Mouse (Mus musculus): ENCODE data around the gene Gm48551.

Gene Gm48551

DNA sequence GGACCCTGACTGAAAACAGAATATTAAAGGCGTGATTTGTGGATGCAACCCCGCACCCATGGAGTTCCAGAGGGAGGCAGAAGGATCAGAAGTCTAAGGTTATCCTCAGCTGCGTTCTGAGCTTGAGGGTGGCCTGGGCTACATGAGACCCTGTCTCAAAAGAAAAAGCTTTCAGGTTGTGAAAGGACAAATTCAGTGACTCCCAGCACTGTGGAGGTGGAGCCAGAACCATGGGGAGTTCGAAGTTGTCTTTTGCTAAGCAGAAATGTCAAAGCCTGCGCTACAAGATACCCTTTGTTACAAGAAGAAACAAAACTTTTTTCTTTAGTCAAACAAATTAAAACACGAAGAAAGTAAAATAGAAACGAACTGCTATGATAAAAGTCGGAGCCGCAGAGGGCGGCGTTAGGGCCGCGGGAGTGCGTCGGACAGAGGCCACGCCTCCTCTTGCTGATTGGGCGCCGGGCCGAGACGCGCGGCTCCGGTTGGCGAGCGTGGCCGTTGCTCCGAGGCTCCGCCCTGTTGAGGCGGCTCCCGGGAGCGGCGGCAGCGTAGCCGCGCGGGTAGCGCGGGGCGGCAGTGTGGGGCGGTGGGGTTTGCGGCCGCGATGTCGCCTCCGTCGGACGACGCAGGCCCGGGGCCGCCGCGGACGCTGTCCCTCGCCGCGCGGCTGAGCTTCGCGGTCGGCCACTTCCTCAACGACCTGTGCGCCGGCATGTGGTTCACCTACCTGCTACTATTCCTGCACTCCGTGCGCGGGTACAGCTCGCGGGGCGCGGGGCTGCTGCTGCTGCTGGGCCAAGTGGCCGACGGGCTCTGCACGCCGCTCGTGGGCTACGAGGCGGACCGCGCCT is 27.0 kb upstream of the Gm48551 start, which contains the start of gene Mfsd12:
Gene Mfsd12 (plus strand): TSS at position 501 of the 854 bp plus-strand sequence.
- peak; percentile 92 for DNase-seq (ENCODE audit: low spot score)

DNA sequence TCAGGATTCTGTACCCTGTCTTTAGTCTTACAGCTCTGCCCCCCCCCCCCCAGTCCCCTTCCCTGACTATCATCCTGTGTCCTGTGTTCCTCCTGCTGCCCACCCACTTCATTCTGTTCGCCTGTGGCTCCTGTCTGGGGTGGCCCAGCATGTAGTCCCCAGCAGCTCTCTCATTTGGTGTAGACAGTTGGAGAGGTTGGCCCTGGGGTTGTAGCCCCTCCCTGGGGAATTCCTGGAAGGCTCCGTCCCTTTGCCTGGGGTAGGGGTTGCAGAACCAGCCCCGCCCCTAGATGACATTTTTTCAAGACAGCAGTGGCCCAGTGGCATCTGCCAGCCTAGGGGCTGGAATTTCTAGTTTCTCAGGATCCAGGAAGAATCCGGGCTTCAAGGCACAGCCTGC is 26.1 kb upstream of the Gm48551 start:
- DNase-seq (ENCODE audit: low spot score): no peak

- DNase-seq (ENCODE audit: low spot score): no peak
These were observed 25.4 kb upstream of the Gm48551 start for GRCm38 (mm10) chr10:81358841-81359240.

- no peak for DNase-seq (ENCODE audit: low spot score)
These were observed 23.5 kb upstream of the Gm48551 start for GRCm38 (mm10) chr10:81360721-81361120.

DNA sequence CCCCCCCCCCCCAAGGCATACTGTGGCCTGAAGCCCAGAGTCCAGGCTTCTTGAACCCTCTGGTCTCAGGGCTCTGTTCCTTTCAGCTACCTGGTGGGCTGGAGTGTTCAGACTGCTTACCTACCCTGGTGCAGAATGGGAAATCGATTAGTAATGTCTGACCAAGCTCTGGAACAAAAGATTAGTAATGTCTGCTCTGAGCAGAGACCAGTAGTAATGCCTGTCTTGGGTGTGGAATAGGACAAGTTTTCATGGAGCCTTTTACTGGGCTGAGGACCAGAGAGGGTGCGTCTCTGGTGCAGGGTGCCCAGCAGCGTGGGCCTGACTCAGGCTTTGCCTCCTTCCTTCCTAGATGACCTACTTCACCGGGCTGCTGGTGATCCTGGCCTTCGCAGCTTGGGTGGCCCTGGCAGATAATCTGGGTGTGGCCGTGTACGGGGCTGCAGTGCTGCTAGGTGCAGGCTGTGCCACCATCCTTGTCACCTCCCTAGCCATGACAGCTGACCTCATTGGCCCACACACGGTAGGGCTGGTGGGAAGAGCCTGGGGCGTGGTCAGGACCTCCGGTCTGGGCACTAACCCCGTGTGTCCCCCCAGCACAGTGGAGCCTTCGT is 21.8 kb upstream of the Gm48551 start:
- no peak for DNase-seq (ENCODE audit: low spot score)

DNA sequence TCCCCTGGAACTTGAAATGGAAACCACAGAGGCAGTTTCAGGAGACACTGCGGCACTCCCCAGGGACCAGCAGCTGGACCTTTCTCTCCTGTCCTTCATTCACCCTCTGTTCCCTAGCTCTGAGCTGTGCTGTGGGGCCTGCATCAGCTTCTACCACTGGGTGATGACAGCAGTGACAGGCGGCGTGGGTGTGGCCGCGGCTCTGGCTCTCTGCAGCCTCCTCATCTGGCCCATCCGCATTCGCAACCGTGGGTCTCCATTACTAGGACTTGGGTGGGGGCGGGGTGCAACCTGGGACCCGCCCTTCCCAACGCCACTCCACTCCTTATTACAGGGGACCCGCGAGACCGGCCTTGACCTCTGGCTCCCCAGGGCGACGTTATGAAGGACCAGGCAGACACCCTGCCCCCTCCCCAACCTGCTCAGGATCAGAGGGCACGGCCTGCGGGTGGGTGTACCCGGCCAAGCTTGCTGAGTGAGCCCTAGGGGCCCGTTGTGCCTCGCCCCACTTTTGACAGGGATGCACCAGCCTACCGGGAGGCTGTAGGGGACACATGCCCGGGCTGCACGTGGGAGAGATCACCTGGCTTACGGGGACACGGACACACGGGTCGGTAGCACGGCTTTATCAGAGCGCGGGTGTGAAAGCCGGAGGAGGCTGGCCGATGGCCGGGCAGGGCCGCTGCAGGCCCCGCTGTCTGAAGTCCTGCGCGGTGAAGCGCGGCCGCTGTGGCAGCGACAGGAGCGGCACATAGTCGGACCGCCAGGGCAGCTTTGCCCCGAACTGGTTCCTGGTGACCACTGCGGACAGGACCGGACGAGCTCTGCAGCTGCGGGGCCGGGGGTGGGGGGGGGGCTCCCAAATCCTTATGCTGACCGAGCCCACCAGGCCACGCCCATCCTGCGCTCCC is 20.6 kb upstream of the Gm48551 start:
- DNase-seq (ENCODE audit: low spot score): no peak

DNA sequence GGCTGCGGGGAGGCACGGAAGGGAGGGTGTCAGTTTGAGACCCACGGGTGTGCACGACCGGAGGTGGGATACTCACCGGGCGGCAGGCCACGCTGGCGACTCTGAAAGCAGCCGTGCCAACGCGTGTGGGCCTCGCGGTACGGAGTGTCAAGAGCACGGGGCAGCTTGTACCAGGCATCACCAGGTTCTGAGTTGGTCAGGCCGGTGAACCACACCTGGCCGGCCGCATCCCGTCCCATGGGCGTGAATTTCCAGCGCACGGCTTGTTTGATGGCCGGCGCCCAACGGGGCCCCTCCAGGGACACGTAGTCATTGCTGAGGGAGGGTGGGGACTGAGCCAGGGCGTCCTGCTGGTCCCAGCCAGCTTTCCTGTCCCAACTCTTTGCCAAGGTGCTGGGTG is 19.6 kb upstream of the Gm48551 start:
- no peak for DNase-seq (ENCODE audit: low spot score)

DNA sequence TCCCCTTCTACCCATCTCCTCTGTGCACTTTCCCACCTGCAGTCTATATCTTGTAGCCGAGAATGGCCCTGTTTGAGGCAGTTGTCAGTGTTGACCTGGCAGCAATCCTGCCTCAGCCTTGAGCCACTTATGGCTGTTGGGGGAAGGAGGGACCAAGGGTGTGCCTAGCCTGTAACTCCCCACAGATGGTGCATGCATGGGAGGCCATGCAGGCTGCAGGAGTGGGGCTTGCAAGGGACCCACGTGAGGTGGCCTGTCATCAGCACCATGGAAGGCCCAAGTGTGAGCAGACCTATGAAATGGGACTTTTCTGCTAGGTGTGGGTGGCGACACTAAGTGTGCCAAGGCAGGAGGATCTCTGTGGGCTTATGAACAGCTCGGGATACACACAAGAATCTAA is 19.2 kb upstream of the Gm48551 start:
- DNase-seq (ENCODE audit: low spot score): no peak

GRCm38 (mm10) chr10:81365672-81366476 is 18.4 kb upstream of the Gm48551 start, which contains the start of gene 4930404N11Rik:
4930404N11Rik (minus strand) TSS chr10:81365816.
- DNase-seq (ENCODE audit: low spot score): no peak

- no peak for DNase-seq (ENCODE audit: low spot score)
These were observed 17.6 kb upstream of the Gm48551 start for GRCm38 (mm10) chr10:81366477-81367206.

GRCm38 (mm10) chr10:81367207-81367495 is 17.1 kb upstream of the Gm48551 start:
- no peak for DNase-seq (ENCODE audit: low spot score)

- DNase-seq (ENCODE audit: low spot score): no peak
These were observed 8.9 kb upstream of the Gm48551 start for GRCm38 (mm10) chr10:81375322-81375721.

- DNase-seq (ENCODE audit: low spot score): no peak
These were observed 7.5 kb upstream of the Gm48551 start for GRCm38 (mm10) chr10:81376561-81377361.

GRCm38 (mm10) chr10:81377362-81377664 is 7.0 kb upstream of the Gm48551 start:
- DNase-seq (ENCODE audit: low spot score): no peak

- DNase-seq (ENCODE audit: low spot score): no peak
These were observed 6.3 kb upstream of the Gm48551 start, which contains the start of gene Fzr1 for GRCm38 (mm10) chr10:81377793-81378552. Fzr1 (minus strand) TSS chr10:81378516.

DNA sequence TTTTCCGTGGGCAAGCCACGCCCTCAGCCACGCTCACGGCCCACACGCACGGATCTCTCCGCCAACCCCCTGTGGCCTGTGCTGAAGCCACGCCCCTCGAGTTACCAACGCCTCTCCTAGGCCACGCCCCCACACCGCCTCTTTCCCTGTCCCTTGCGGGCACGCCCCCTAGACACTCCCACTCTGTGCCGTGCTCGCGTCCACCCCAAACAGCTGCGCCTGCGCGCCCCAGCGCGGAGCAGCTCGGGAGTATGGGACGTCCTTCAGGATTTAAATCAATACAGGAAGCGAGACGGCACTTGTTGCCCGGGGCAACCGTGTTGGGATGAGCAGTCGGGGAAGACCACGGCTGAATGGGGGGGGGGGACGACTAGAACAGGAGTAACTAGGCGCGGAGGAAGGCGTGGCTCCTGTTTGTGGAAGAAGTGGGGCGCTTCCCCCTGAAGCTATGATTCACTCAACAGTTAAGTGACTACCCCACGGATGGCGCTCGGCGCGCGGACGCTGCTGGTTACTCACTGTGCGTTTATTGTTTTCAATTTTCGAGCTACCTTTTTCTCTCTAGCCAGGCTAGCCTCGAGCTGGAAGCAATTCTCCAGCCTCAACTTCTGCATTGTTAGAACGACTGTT is 5.6 kb upstream of the Gm48551 start:
- peak; percentile 100 for DNase-seq (ENCODE audit: low spot score)

DNA sequence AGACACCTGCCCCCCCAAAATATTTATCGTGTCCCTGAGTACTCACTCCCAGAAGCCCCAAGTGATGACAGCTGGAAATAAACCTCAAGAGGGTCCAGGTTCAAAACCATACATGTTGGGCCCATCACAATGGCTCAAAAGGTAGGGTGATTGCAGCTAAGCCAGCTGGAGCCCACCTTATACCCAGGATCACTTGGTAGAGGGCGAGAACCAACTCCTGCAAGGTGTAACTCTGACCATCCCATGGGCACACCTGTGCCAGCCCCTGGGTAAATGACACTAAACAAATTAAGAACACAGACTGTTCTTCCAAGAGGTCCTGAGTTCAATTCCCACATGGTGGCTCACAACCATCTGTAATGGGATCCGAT is 5.1 kb upstream of the Gm48551 start:
- no peak for DNase-seq (ENCODE audit: low spot score)

- DNase-seq (ENCODE audit: low spot score): no peak
These were observed 4.4 kb upstream of the Gm48551 start for GRCm38 (mm10) chr10:81379809-81380378.

GRCm38 (mm10) chr10:81382039-81382438 is 2.2 kb upstream of the Gm48551 start:
- no peak for DNase-seq (ENCODE audit: low spot score)

Data from layer of hippocampus, adult 11-12 months (tissue).